Mouse (Mus musculus) lung, postnatal 0 days (tissue): ENCODE results near the gene Kdelc1.

ENCODE experiments used
- CTCF ChIP-seq: IDR thresholded peaks from 2 replicates; pipeline ENCODE4 v1.5.1; 2016; ENCODE audit warnings: antibody characterized with exemption, mild to moderate bottlenecking
- EP300 ChIP-seq: IDR thresholded peaks from 2 replicates; pipeline ENCODE4 v1.6.1; 2016; ENCODE audit warnings: antibody characterized with exemption, mild to moderate bottlenecking, control low read depth

DNA sequence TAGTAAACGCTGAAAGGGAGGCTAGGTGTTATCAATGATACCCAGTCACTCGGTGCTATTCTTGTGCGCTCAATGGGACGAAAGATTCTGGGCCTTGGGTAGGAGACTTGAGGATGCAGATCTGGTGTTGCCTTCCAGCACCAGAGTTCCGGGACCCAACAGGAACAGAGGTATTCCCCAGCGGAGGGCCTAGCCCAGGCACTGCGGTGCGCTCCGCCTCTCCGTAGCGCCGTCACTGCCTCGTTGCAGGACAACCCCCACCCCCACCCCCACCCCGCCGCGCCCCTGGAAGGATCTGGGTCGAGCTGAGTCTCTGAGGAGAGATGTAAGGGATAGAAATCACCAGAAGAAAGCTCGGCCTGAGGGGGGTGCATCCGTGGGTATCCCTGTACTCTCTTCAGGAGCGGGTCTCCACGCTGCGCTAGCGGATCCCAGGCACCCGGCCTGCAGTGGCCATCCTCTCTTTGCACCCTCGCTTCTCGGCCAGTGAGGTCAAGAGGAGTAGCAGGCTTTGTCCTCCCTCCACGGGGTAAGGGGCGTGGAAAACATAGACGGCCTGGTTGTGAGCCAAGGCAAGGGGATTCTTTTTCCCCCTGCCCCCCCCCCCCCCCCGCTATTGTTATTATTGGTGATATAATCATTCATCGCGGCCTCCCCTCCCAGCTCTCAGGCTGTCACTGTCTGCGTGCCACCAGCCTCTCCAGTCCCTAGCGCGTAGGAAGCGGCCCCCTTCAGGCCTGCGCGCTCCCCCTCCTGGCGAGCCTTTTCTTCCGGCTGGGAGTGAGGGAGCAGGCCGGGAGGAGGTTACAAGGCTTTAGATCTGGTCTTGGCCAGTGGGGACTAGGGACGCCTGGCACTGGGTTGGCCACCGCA, 829 bp upstream of the Kdelc1 start:
- TF ChIP-seq CTCF (peak; percentile 78), EP300 (no peak)
